Mouse (Mus musculus): Measurements from ENCODE around the gene D6Ertd527e. TPM values are rescaled to one million over a fixed set of nuclear protein-coding genes. Genes with fewer than 3 reads are reported as not detected.

D6Ertd527e gene
- polyA plus RNA-seq (2012; ENCODE audit: low replicate concordance): 0.10 TPM in 1 of 2 replicates, not detected in the other

GRCm38 (mm10) chr6:87104123-87104796 is at the start of gene D6Ertd527e:
Gene D6Ertd527e (plus strand): TSS chr6:87104746.

Other genes with a start within 250 kb of the D6Ertd527e start
- gene Nfu1, start 95.5 kb upstream of the D6Ertd527e start, polyA plus RNA-seq (2012; ENCODE audit: low replicate concordance): 13.8 and 18.1 TPM in 2 replicates
- 5.5 and 56.9 TPM in 2 replicates for gene Gfpt1, start 61.9 kb upstream of the D6Ertd527e start, polyA plus RNA-seq (2012; ENCODE audit: low replicate concordance)
- 0.07 and 0.28 TPM in 2 replicates for gene Antxr1, start 231.1 kb downstream of the D6Ertd527e start, polyA plus RNA-seq (2012; ENCODE audit: low replicate concordance)
- gene Gkn1, start 246.2 kb downstream of the D6Ertd527e start, polyA plus RNA-seq (2012; ENCODE audit: low replicate concordance): not detected in 2 replicates